9 mouse cellular contexts compared by ENCODE assay signal in genomic region chr8:94179713-94180560, GRCm38 (mm10). TPM values are rescaled to one million over a fixed set of nuclear protein-coding genes. Genes with fewer than 3 reads are reported as not detected.
DNase-seq lines count a peak whose midpoint lies in the region; ATAC-seq and TF ChIP-seq lines count a peak whose summit lies in the region.
"Had no signal": no experiment of that assay in that cellular context is flagged by ENCODE, and none has a peak within 500 bp of the region (broad histone marks: within the 10 kb centered on the region; RNA-seq: fewer than 3 reads in every experiment).

No protein-coding gene starts in this region.

- H3K4me1 ChIP-seq in kidney, postnatal 0 days (replicated peaks; ENCODE audit: insufficient read depth, low read length), result peaks cover 17% of the 10 kb centered on the region; the same call in 1 of the 2 replicates
- H3K4me1 ChIP-seq in midbrain, embryonic 12.5 days, result peaks cover 24% of the 10 kb centered on the region

- peaks cover 10% of the 10 kb centered on the region for H3K27me3 ChIP-seq in kidney, postnatal 0 days (ENCODE audit: insufficient read depth, low read length)
- H3K27me3 ChIP-seq in midbrain, embryonic 12.5 days, result peaks cover 98% of the 10 kb centered on the region

- no peaks in the 10 kb centered on the region for H3K36me3 ChIP-seq in kidney, postnatal 0 days (ENCODE audit: insufficient read depth, low read length)
- no peaks in the 10 kb centered on the region for H3K36me3 ChIP-seq in midbrain, embryonic 12.5 days

- H3K4me2 ChIP-seq in kidney, postnatal 0 days (ENCODE audit: low read length), result peak overlapping the region; percentile 77
- H3K4me2 ChIP-seq in midbrain, embryonic 12.5 days (replicated peaks), result peak overlapping the region; percentile 78

- H3K27ac ChIP-seq in kidney, postnatal 0 days, result peak overlapping the region; percentile 73
- no peak overlapping the region for H3K27ac ChIP-seq in midbrain, embryonic 12.5 days (replicated peaks)

- peak; percentile 10 for ATAC-seq in granulocyte monocyte progenitor cell, adult 5-6 weeks (replicated peaks; ENCODE audit: poor library complexity, severe bottlenecking)
- no peak for ATAC-seq in kidney, postnatal 0 days (replicated peaks; ENCODE audit: low FRiP score, low read depth)
- ATAC-seq in midbrain, embryonic 12.5 days (ENCODE audit: low FRiP score, low read depth), result no peak

- 6% methylated on average over 25 of the region's 25 CpGs for WGBS in kidney, postnatal 0 days
- WGBS in midbrain, embryonic 12.5 days, result 3% methylated on average over 25 of the region's 25 CpGs

- H3K9me3 ChIP-seq in kidney, postnatal 0 days (replicated peaks; ENCODE audit: low read length), result no peaks in the 10 kb centered on the region
- H3K9me3 ChIP-seq in midbrain, embryonic 12.5 days, result no peaks in the 10 kb centered on the region

- peak overlapping the region; percentile 52 for H3K4me3 ChIP-seq in kidney, postnatal 0 days (replicated peaks; ENCODE audit: low read depth, low read length)
- H3K4me3 ChIP-seq in midbrain, embryonic 12.5 days, result peak overlapping the region; percentile 43

- no peak for TF ChIP-seq CTCF in kidney, postnatal 0 days (IDR thresholded peaks at IDR 0.05; ENCODE audit: low read depth)

- peak overlapping the region; percentile 68 for H3K9ac ChIP-seq in kidney, postnatal 0 days (ENCODE audit: low read depth, low read length)
- H3K9ac ChIP-seq in midbrain, embryonic 12.5 days (replicated peaks), result no peak overlapping the region

- peak; percentile 22 for DNase-seq in gastrocnemius, postnatal 10 days
- no peak for DNase-seq in gastrocnemius, adult 18-20 months (ENCODE audit: low spot score)
- peak; percentile 59 for DNase-seq in adrenal gland, adult 2 months
- peak; percentile 28 for DNase-seq in kidney, postnatal 0 days (ENCODE audit: low spot score)
- DNase-seq in cerebellum, adult 8-10 months, result no peak
- DNase-seq in ovary, postnatal 10 days (ENCODE audit: low spot score), result no peak

RNA-seq across cellular contexts. Expression of gene Mt1, which starts 1.1 kb away (rescaled TPM):
- total RNA-seq in gastrocnemius, postnatal 10 days (2021), result 10 to 100 TPM; 29.0 to 43.8 TPM
- total RNA-seq in gastrocnemius, adult 18-20 months (2021), result 100 to 1,000 TPM in 1 of 2 experiments, 10 to 100 TPM in 1; 22.5 to 181 TPM
- total RNA-seq in adrenal gland, adult 2 months (2021), result 100 to 1,000 TPM; 282 to 394 TPM
- polyA plus RNA-seq in adrenal gland, adult 2 months (2012; rRNA removed), result 895 and 922 TPM in 2 replicates
- 120 and 175 TPM in 2 replicates for total RNA-seq in granulocyte monocyte progenitor cell, adult 5-6 weeks (2014; fragmentation: Nextera tagmentation)
- 233 and 290 TPM in 2 replicates for total RNA-seq in granulocyte monocyte progenitor cell, adult 5-6 weeks (2017)
- polyA plus RNA-seq in kidney, postnatal 0 days (2015; fragmentation: Nextera tagmentation; extraction: Ambion mirVana), result 499 and 556 TPM in 2 replicates
- polyA plus RNA-seq in midbrain, embryonic 12.5 days (2016; fragmentation: Nextera tagmentation; extraction: Ambion mirVana), result 31.1 and 38.8 TPM in 2 replicates

RNA-seq across cellular contexts. Expression of gene Mt2, which starts 7.5 kb away (rescaled TPM):
- total RNA-seq in gastrocnemius, postnatal 10 days (2021), result 10 to 100 TPM; 35.0 to 63.8 TPM
- 100 to 1,000 TPM in 1 of 2 experiments, 10 to 100 TPM in 1; 18.7 to 229 TPM for total RNA-seq in gastrocnemius, adult 18-20 months (2021)
- total RNA-seq in adrenal gland, adult 2 months (2021), result 100 to 1,000 TPM; 158 to 202 TPM
- polyA plus RNA-seq in adrenal gland, adult 2 months (2012; rRNA removed), result 19.3 and 19.6 TPM in 2 replicates
- 0.82 and 4.7 TPM in 2 replicates for total RNA-seq in granulocyte monocyte progenitor cell, adult 5-6 weeks (2014; fragmentation: Nextera tagmentation)
- 3.9 and 8.7 TPM in 2 replicates for total RNA-seq in granulocyte monocyte progenitor cell, adult 5-6 weeks (2017)
- 98.3 and 113 TPM in 2 replicates for polyA plus RNA-seq in kidney, postnatal 0 days (2015; fragmentation: Nextera tagmentation; extraction: Ambion mirVana)
- polyA plus RNA-seq in midbrain, embryonic 12.5 days (2016; fragmentation: Nextera tagmentation; extraction: Ambion mirVana), result 12.9 and 13.1 TPM in 2 replicates
- total RNA-seq: neutrophil, adult 5-6 weeks had no signal

RNA-seq across cellular contexts. Expression of gene Mt3, which starts 27.5 kb away (rescaled TPM):
- 10 to 100 TPM; 11.0 to 22.2 TPM for total RNA-seq in gastrocnemius, postnatal 10 days (2021)
- total RNA-seq in gastrocnemius, adult 18-20 months (2021), result 1 to 10 TPM in 1 of 2 experiments, under 1 TPM in 1; 0.78 to 1.8 TPM
- total RNA-seq in adrenal gland, adult 2 months (2021), result 1 to 10 TPM; 4.1 to 4.7 TPM
- polyA plus RNA-seq in adrenal gland, adult 2 months (2012; rRNA removed), result 1.0 and 1.9 TPM in 2 replicates
- total RNA-seq in granulocyte monocyte progenitor cell, adult 5-6 weeks (2014; fragmentation: Nextera tagmentation), result not detected in 2 replicates
- total RNA-seq in granulocyte monocyte progenitor cell, adult 5-6 weeks (2017), result not detected in 2 replicates
- 2.2 and 2.7 TPM in 2 replicates for polyA plus RNA-seq in kidney, postnatal 0 days (2015; fragmentation: Nextera tagmentation; extraction: Ambion mirVana)
- 16.9 and 23.8 TPM in 2 replicates for polyA plus RNA-seq in midbrain, embryonic 12.5 days (2016; fragmentation: Nextera tagmentation; extraction: Ambion mirVana)
- total RNA-seq: neutrophil, adult 5-6 weeks had no signal

RNA-seq across cellular contexts. Expression of gene Nup93, which starts 34.4 kb away (rescaled TPM):
- 10 to 100 TPM; 19.3 to 20.3 TPM for total RNA-seq in gastrocnemius, postnatal 10 days (2021)
- total RNA-seq in gastrocnemius, adult 18-20 months (2021), result 10 to 100 TPM in 1 of 2 experiments, 1 to 10 TPM in 1; 9.9 to 10.3 TPM
- total RNA-seq in adrenal gland, adult 2 months (2021), result 10 to 100 TPM; 12.3 to 17.5 TPM
- 5.3 and 5.4 TPM in 2 replicates for polyA plus RNA-seq in adrenal gland, adult 2 months (2012; rRNA removed)
- total RNA-seq in granulocyte monocyte progenitor cell, adult 5-6 weeks (2014; fragmentation: Nextera tagmentation), result 38.9 and 45.1 TPM in 2 replicates
- 45.5 and 46.0 TPM in 2 replicates for total RNA-seq in granulocyte monocyte progenitor cell, adult 5-6 weeks (2017)
- 45.0 and 53.6 TPM in 2 replicates for polyA plus RNA-seq in kidney, postnatal 0 days (2015; fragmentation: Nextera tagmentation; extraction: Ambion mirVana)
- 96.7 and 98.4 TPM in 2 replicates for polyA plus RNA-seq in midbrain, embryonic 12.5 days (2016; fragmentation: Nextera tagmentation; extraction: Ambion mirVana)

RNA-seq across cellular contexts. Expression of gene Mt4, which starts 42.9 kb away (rescaled TPM):
- total RNA-seq in gastrocnemius, postnatal 10 days (2021), result not detected
- total RNA-seq in gastrocnemius, adult 18-20 months (2021), result not detected
- total RNA-seq in adrenal gland, adult 2 months (2021), result not detected
- polyA plus RNA-seq in adrenal gland, adult 2 months (2012; rRNA removed), result not detected in 2 replicates
- not detected in 2 replicates for total RNA-seq in granulocyte monocyte progenitor cell, adult 5-6 weeks (2014; fragmentation: Nextera tagmentation)
- not detected in 2 replicates for total RNA-seq in granulocyte monocyte progenitor cell, adult 5-6 weeks (2017)
- not detected in 2 replicates for polyA plus RNA-seq in kidney, postnatal 0 days (2015; fragmentation: Nextera tagmentation; extraction: Ambion mirVana)
- not detected in 2 replicates for polyA plus RNA-seq in midbrain, embryonic 12.5 days (2016; fragmentation: Nextera tagmentation; extraction: Ambion mirVana)
- total RNA-seq: neutrophil, adult 5-6 weeks had no signal

Comparison
In these comparisons a context has a peak if more than half of its experiments do, and no peak if none do; other contexts are left out.
1. DNase-seq: peak in gastrocnemius, postnatal 10 days (single experiment), adrenal gland, adult 2 months (single experiment) and kidney, postnatal 0 days (single experiment); none in gastrocnemius, adult 18-20 months (single experiment), cerebellum, adult 8-10 months (single experiment) and ovary, postnatal 10 days (single experiment).